Mouse (Mus musculus): ENCODE data around the gene Tmem40.

GRCm38 (mm10) chr6:115808488-115809231 lies 46.5 kb upstream of the Tmem40 start, which contains the start of gene Rpl32:
- TF ChIP-seq CTCF (IDR thresholded peaks at IDR 0.05 in 2 of 3, conservative IDR thresholded peaks at IDR 0.05 in 1 of 3; ENCODE audit: control insufficient read depth in 1 of 3, insufficient read depth in 1 of 3, low read depth in 2 of 3, low read length in 3 of 3, poor library complexity in 1 of 3, severe bottlenecking in 1 of 3) (peak; percentile 40 to 71 (median 49)), TBP (IDR thresholded peaks at IDR 0.05; ENCODE audit: low read depth, low read length) (peak; percentile 92), HCFC1 (IDR thresholded peaks at IDR 0.05; ENCODE audit: low read depth, low read length) (peak; percentile 93), POLR2A (IDR thresholded peaks at IDR 0.05; ENCODE audit: control insufficient read depth in 1 of 2, insufficient read depth in 1 of 2, low read depth in 1 of 2, low read length in 2 of 2, poor library complexity in 1 of 2) (peak; percentile 74 to 93; a peak in 3 of 4 replicates), EP300 (IDR thresholded peaks at IDR 0.05; ENCODE audit: low read depth in 1 of 2, low read length in 2 of 2) (no peak), MYC (IDR thresholded peaks at IDR 0.05; ENCODE audit: low read depth, low read length) (peak; percentile 94), GATA1 (IDR thresholded peaks at IDR 0.05; ENCODE audit: low read depth, low read length) (no peak), E2F4 (IDR thresholded peaks at IDR 0.05; ENCODE audit: borderline replicate concordance, low read depth, low read length) (no peak), ZNF384 (IDR thresholded peaks at IDR 0.05; ENCODE audit: low read depth, low read length) (peak; percentile 58; the same call in 1 of the 2 replicates), UBTF (IDR thresholded peaks at IDR 0.05; ENCODE audit: borderline replicate concordance, insufficient read depth, low read depth, low read length) (no peak), RAD21 (IDR thresholded peaks at IDR 0.05; ENCODE audit: low read depth, low read length) (no peak), TAL1 (IDR thresholded peaks at IDR 0.05; ENCODE audit: low read length) (no peak), NRF1 (IDR thresholded peaks at IDR 0.05; ENCODE audit: insufficient read depth, low read depth, low read length, poor library complexity, severe bottlenecking) (no peak), MAFK (IDR thresholded peaks at IDR 0.05; ENCODE audit: borderline replicate concordance, low read depth, low read length) (no peak)
